Mouse (Mus musculus): ENCODE measurements around the gene Rad9a. TPM values are rescaled to one million over a fixed set of nuclear protein-coding genes. Genes with fewer than 3 reads are reported as not detected.

Gene Rad9a
- total RNA-seq, 2 experiments from 2014 or later, result 7.3 to 8.3 TPM

- DNase-seq (ENCODE audit: low spot score in 2 of 2), result no peak
These were observed 7.3 kb downstream of the Rad9a start for GRCm38 (mm10) chr19:4194021-4194724.

GRCm38 (mm10) chr19:4193129-4193528 is 8.3 kb downstream of the Rad9a start:
- no peak for DNase-seq (ENCODE audit: low spot score in 2 of 2)

GRCm38 (mm10) chr19:4192251-4192985 is 9.0 kb downstream of the Rad9a start:
- no peak for DNase-seq (ENCODE audit: low spot score in 2 of 2)

DNA sequence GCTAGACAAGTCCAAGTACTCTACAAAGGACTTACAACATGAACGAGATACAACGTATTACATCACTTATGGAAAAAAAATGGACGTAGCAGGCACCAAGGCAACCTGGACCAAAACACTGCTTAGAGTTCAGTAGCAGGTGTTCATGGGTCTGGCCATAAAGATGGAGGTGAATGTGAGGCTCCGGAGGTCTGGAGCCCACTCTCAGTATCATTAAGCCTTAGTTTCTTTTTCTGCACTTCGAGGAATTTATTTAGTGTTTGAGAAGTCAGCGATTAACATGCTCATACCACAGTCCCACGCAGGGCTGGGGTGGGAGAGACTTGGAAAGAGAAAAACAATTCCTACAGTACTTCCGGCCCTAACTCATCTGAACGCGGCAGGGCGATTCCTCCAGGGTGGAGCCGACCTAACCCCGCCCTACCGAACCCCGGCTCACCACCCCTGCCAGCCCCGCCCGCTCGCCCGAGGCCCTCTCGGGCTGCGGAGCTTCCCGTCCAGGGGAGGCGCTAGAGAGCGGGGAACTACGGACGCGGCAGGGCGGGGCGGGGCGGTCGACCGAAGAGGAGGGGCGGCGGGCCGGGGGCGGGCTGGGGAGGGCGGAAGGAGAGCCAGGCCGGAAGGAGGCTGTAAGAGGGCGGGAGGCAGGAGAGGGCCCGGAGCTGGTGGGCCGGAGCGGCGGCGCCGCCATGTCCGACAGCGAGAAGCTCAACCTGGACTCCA is 9.8 kb downstream of the Rad9a start, which contains the start of gene Ppp1ca:
TSS of gene Ppp1ca (plus strand) at position 538 of the 723 bp plus-strand sequence.
- peak; percentile 98 to 99 for DNase-seq (ENCODE audit: low spot score in 2 of 2)

GRCm38 (mm10) chr19:4190831-4191334 is 10.6 kb downstream of the Rad9a start, which contains the start of gene Tbc1d10c:
Gene Tbc1d10c (minus strand): TSS chr19:4191284.
- no peak for DNase-seq (ENCODE audit: low spot score in 2 of 2)

DNA sequence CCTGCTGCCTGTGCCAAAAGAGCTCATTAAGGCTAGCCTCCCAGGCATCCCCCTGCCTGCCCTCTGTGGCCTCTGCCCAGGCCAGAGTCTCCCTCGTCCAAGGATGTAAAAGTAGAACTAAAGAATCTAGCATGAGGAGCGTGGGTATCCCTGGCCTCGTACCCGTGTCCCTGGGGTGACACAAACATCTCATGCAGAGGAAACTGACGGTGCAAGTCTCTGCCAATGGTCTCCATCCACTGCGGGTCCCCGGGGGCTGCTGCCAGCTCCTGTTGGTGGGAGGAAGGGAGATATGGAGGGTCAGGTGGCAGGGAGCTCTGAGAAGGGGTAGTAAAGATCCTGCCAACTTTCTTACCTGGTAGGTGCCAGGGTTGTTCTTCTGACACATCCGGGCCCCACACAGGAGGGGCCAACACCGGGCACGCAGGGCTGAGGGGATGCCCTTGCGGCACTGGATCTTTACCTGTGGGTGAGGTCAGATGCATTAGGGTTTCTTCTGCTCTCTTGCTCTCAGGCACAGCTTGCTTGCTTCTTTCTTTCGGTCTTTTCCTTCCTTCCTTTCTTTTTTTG is 12.3 kb downstream of the Rad9a start:
- no peak for DNase-seq (ENCODE audit: low spot score in 2 of 2)

DNA sequence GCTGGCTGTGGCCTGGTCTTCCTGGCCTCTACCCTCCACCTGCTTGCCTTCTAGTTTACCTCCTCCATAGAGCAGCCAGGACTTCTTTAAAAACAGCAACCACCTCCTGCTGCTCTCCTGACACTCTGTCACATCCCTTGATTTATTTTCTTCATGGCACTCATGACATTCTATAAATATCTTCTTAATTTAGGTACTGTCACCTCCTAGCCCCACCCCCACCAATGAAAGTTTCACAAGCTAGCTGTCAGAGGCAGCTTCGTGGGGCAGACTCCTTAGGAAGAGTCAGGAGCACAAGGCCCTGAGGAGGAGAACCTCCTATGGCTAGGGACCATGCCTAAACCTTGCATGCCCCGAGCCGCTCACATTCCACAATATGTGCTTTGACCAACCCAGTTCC is 14.2 kb downstream of the Rad9a start:
- no peak for DNase-seq (ENCODE audit: low spot score in 2 of 2)

- DNase-seq (ENCODE audit: low spot score in 2 of 2), result no peak
These were observed 16.2 kb downstream of the Rad9a start for GRCm38 (mm10) chr19:4184976-4185975.

DNA sequence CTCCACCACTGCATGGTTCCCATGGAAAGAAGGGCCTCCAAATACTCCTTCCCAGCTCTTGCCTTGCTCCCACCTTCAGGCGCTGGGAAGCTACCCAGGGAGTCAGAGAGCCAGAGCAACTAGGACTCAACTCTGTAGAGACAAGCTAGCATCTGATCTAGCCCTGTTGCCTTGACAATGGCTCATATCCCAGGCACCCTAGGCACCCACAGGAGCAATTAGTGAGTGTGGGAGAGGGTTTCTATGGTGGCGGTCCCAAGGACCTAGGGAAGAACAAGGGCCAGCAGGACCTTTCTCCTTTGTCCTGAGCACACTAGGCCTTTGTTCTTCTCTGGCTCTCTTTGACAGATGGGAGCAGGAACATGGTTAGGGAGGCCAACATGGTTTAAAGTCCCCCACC is 17.8 kb downstream of the Rad9a start:
- no peak for DNase-seq (ENCODE audit: low spot score in 2 of 2)

DNA sequence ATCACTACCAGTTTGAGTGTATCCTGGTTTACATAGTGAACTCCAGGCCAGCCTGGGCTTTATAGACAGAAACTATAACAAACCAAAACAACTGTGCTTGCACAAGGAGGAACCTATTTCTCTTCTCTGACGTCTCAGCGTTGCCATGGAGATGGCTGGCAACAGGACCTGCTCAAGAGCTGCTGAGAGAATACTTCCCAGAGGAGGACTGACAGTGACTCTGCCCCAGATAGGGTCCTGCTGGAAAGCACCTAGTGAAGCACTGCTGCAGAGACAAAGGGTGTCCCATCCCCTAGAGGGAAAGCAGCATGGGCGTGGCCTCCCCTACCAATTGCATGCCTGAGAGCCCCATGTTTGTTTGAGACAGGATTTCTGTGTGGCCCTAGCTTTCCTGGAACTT is 19.6 kb downstream of the Rad9a start:
- DNase-seq (ENCODE audit: low spot score in 2 of 2), result no peak

- DNase-seq (ENCODE audit: low spot score in 2 of 2), result no peak
These were observed 21.1 kb downstream of the Rad9a start for GRCm38 (mm10) chr19:4180411-4180810.

- DNase-seq (ENCODE audit: low spot score in 2 of 2), result no peak
These were observed 26.0 kb downstream of the Rad9a start, which contains the start of gene Carns1 for GRCm38 (mm10) chr19:4175368-4175947. Gene Carns1 (minus strand): TSS chr19:4175479.

- DNase-seq (ENCODE audit: low spot score in 2 of 2), result no peak
These were observed 28.5 kb downstream of the Rad9a start for GRCm38 (mm10) chr19:4172925-4173324.

GRCm38 (mm10) chr19:4171393-4172290 is 29.8 kb downstream of the Rad9a start:
- peak in 1 of 2 experiments; percentile 61 for DNase-seq (ENCODE audit: low spot score in 2 of 2)

GRCm38 (mm10) chr19:4170723-4171392 is 30.6 kb downstream of the Rad9a start:
- DNase-seq (ENCODE audit: low spot score in 2 of 2), result no peak

GRCm38 (mm10) chr19:4169810-4170209 is 31.7 kb downstream of the Rad9a start:
- no peak for DNase-seq (ENCODE audit: low spot score in 2 of 2)

GRCm38 (mm10) chr19:4169378-4169784 is 32.1 kb downstream of the Rad9a start:
- DNase-seq (ENCODE audit: low spot score in 2 of 2), result peak; percentile 99 to 100

Data from gastrocnemius, postnatal 4 days (tissue).